In the genomic region with DNA sequence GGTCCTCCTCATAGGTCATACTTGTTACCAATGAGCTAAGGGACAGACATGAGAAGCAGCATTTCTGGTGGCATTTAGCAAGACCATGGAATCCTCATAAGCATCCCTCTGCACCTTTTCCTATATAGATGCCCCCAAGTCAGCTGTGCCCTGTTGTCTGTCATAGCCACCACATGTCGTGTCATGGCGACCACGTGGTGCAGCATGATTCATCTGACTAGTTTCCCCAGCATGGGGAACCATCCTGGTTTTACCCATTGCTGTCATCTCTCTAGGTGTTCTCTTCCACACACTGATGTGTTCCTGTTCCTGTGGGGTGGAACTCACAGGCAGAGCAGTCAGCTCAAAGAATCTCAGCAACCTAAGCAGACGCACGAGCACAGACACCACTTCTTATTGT, we compare ENCODE assay signal across 30 mouse cellular contexts.
"Had no signal": no experiment of that assay in that cellular context is flagged by ENCODE, and none has a peak within 500 bp of the region (broad histone marks: within the 10 kb centered on the region; RNA-seq: fewer than 3 reads in every experiment).

No protein-coding gene starts in this region.

- H3K9me3 ChIP-seq: heart, embryonic 15.5 days; hindbrain, embryonic 10.5 days; hindbrain, embryonic 12.5 days; hindbrain, embryonic 13.5 days; hindbrain, embryonic 15.5 days; intestine, embryonic 15.5 days; kidney, embryonic 15.5 days had no signal

- H3K4me3 ChIP-seq: heart, embryonic 10.5 days; heart, embryonic 12.5 days; heart, embryonic 13.5 days; heart, embryonic 15.5 days; hindbrain, embryonic 10.5 days; hindbrain, embryonic 12.5 days; hindbrain, embryonic 13.5 days; hindbrain, embryonic 15.5 days; intestine, embryonic 15.5 days; kidney, embryonic 15.5 days; layer of hippocampus, adult 2 months had no signal

- H3K4me2 ChIP-seq: heart, embryonic 11.5 days; heart, embryonic 12.5 days; heart, embryonic 13.5 days; heart, embryonic 15.5 days; hindbrain, embryonic 12.5 days; hindbrain, embryonic 13.5 days; hindbrain, embryonic 14.5 days; hindbrain, embryonic 15.5 days; intestine, embryonic 15.5 days; kidney, embryonic 15.5 days had no signal

- H3K36me3 ChIP-seq: heart, embryonic 10.5 days; heart, embryonic 12.5 days; heart, embryonic 13.5 days; heart, embryonic 15.5 days; hindbrain, embryonic 10.5 days; hindbrain, embryonic 12.5 days; hindbrain, embryonic 13.5 days; hindbrain, embryonic 15.5 days; intestine, embryonic 15.5 days; kidney, embryonic 15.5 days had no signal

- H3K27ac ChIP-seq: heart, embryonic 10.5 days; heart, embryonic 13.5 days; heart, embryonic 15.5 days; hindbrain, embryonic 10.5 days; hindbrain, embryonic 12.5 days; hindbrain, embryonic 13.5 days; hindbrain, embryonic 14.5 days; hindbrain, embryonic 15.5 days; hindbrain, postnatal 0 days; intestine, embryonic 15.5 days; kidney, embryonic 15.5 days; kidney, postnatal 0 days; layer of hippocampus, adult 2 months had no signal

- H3K4me1 ChIP-seq: heart, embryonic 10.5 days; heart, embryonic 12.5 days; heart, embryonic 13.5 days; heart, embryonic 15.5 days; hindbrain, embryonic 10.5 days; hindbrain, embryonic 12.5 days; hindbrain, embryonic 13.5 days; hindbrain, embryonic 15.5 days; intestine, embryonic 15.5 days; kidney, embryonic 15.5 days had no signal

- H3K27me3 ChIP-seq: heart, embryonic 12.5 days; heart, embryonic 13.5 days; heart, embryonic 15.5 days; hindbrain, embryonic 12.5 days; hindbrain, embryonic 13.5 days; hindbrain, embryonic 15.5 days; intestine, embryonic 15.5 days; kidney, embryonic 15.5 days had no signal

- H3K9ac ChIP-seq: heart, embryonic 12.5 days; heart, embryonic 13.5 days; heart, embryonic 15.5 days; hindbrain, embryonic 12.5 days; hindbrain, embryonic 13.5 days; hindbrain, embryonic 14.5 days; hindbrain, embryonic 15.5 days; intestine, embryonic 15.5 days; kidney, embryonic 15.5 days had no signal

- DNase-seq: heart, postnatal 14 days; heart, postnatal 36 days; heart, postnatal 4 days; kidney, adult 11 months; kidney, adult 18-20 months; kidney, adult 2 months; kidney, adult 8-10 months; kidney, adult 9 months; kidney, postnatal 10 days; kidney, postnatal 14 days; kidney, postnatal 25 days; kidney, postnatal 36 days; kidney, postnatal 4 days; layer of hippocampus, adult 9-11 months; layer of hippocampus, postnatal 36 days had no signal
